Mouse (Mus musculus) liver, embryonic 11.5 days (tissue): ENCODE data around the gene Ddah1. TPM values are rescaled to one million over a fixed set of nuclear protein-coding genes. Genes with fewer than 3 reads are reported as not detected.
"Not testable (repeated sequence)": the region's sequence is repeated elsewhere in the genome, so short reads cannot be mapped to it uniquely, and the experiment has no call there.

Experiments used
- ATAC-seq: fragments of 200-750 bp; cut with Nextera tagmentation; replicated peaks from 2 replicates; pipeline ENCODE4 v1.8.0; 2017; ENCODE audit warnings: moderate number of reproducible peaks, mild to moderate bottlenecking, moderate TSS enrichment, moderate library complexity; ENCODE audit not compliant: low FRiP score
- DNase-seq: peaks from one replicate; pipeline ENCODE4 v3.0.0-alpha.2; 2017; ENCODE audit warnings: low spot score
- H3K27ac ChIP-seq: fragments of 300-500 bp; sonication (generic); 2 replicates; pipeline ENCODE4 v1.5.1; 2014; ENCODE audit warnings: mild to moderate bottlenecking, low read depth, low read length, control low read depth
- H3K27me3 ChIP-seq: fragments of 300-500 bp; sonication (generic); replicated peaks from 2 replicates; pipeline ENCODE4 v1.6.1; 2014; ENCODE audit warnings: low read length, mixed read lengths; ENCODE audit not compliant: control insufficient read depth, insufficient read depth
- H3K36me3 ChIP-seq: fragments of 300-500 bp; sonication (generic); 2 replicates; pipeline ENCODE4 v1.6.1; 2014; ENCODE audit warnings: mild to moderate bottlenecking, low read length, moderate library complexity, mixed read lengths; ENCODE audit not compliant: control insufficient read depth, insufficient read depth
- H3K4me1 ChIP-seq: fragments of 300-500 bp; sonication (generic); replicated peaks from 2 replicates; pipeline ENCODE4 v1.6.1; 2014; ENCODE audit warnings: low read length, mixed read lengths; ENCODE audit not compliant: control insufficient read depth, insufficient read depth
- H3K4me2 ChIP-seq: fragments of 300-500 bp; sonication (generic); 2 replicates; pipeline ENCODE4 v1.6.1; 2014; ENCODE audit warnings: mild to moderate bottlenecking, control low read depth, moderate library complexity
- H3K4me3 ChIP-seq: fragments of 300-500 bp; sonication (generic); 2 replicates; pipeline ENCODE4 v1.5.1; 2014; ENCODE audit warnings: low read depth, low read length, control low read depth
- H3K9ac ChIP-seq: fragments of 300-500 bp; sonication (generic); 2 replicates; pipeline ENCODE4 v1.6.1; 2014; ENCODE audit warnings: low read depth, low read length, control low read depth
- H3K9me3 ChIP-seq: fragments of 300-500 bp; sonication (generic); 2 replicates; pipeline ENCODE4 v1.6.1; 2016; ENCODE audit warnings: low read length, inconsistent platforms, mixed read lengths; ENCODE audit not compliant: control insufficient read depth
- WGBS: fragments of 180-500 bp; shearing (Covaris S2); extraction: QIAGEN DNeasy Blood & Tissue Kit; methylation state at CpG from one replicate; pipeline ENCODE4 v1.1.7; 2014; 5-methylcytosine and 5-hydroxymethylcytosine counted together
- polyA plus RNA-seq: library from polyadenylated mRNA; unstranded; fragments of >200 nt; fragmentation: Nextera tagmentation; extraction: Ambion mirVana; gene quantifications from 2 replicates; pipeline ENCODE4 v1.2.1, GENCODE M21; 2014

The Ddah1 gene
- polyA plus RNA-seq, 1 experiment from 2014 or later, result 50.2 TPM

- Histone ChIP-seq H3K4me3 (no peak overlapping the region), H3K4me2 (no peak overlapping the region), H3K27ac (no peak overlapping the region), H3K4me1 (no peaks in the 10 kb centered on the region), H3K27me3 (no peaks in the 10 kb centered on the region), H3K9me3 (no peaks in the 10 kb centered on the region), H3K36me3 (no peaks in the 10 kb centered on the region), H3K9ac (no peak overlapping the region)
- 50% methylated on average over 22 of the region's 22 CpGs for WGBS
- DNase-seq (peak; percentile 74), ATAC-seq (no peak)
These were observed 146.6 kb downstream of the Ddah1 start for GRCm38 (mm10) chr3:145904850-145905776.

- 86% methylated on average over 9 of the region's 9 CpGs for WGBS
- H3K4me3 ChIP-seq, result no peak overlapping the region
- no peak overlapping the region for H3K9ac ChIP-seq
- H3K4me2 ChIP-seq, result no peak overlapping the region
- H3K9me3 ChIP-seq, result no peaks in the 10 kb centered on the region
- no peaks in the 10 kb centered on the region for H3K27me3 ChIP-seq
- DNase-seq (no peak), ATAC-seq (no peak)
- H3K4me1 ChIP-seq, result no peaks in the 10 kb centered on the region
- no peak overlapping the region for H3K27ac ChIP-seq
- no peaks in the 10 kb centered on the region for H3K36me3 ChIP-seq
These were observed 148.1 kb downstream of the Ddah1 start for GRCm38 (mm10) chr3:145906582-145906981.

GRCm38 (mm10) chr3:145912512-145912911 is 154.0 kb downstream of the Ddah1 start:
- Histone ChIP-seq H3K27ac (no peak overlapping the region), H3K9ac (no peak overlapping the region), H3K27me3 (no peaks in the 10 kb centered on the region), H3K36me3 (no peaks in the 10 kb centered on the region), H3K4me2 (no peak overlapping the region), H3K4me1 (no peaks in the 10 kb centered on the region; the same call in 1 of the 2 replicates), H3K9me3 (no peaks in the 10 kb centered on the region), H3K4me3 (no peak overlapping the region)
- 72% methylated on average over 7 of the region's 7 CpGs for WGBS
- ATAC-seq (no peak), DNase-seq (no peak)

- H3K27me3 ChIP-seq, result no peaks in the 10 kb centered on the region
- DNase-seq, result no peak
- no peaks in the 10 kb centered on the region for H3K9me3 ChIP-seq
- H3K27ac ChIP-seq, result no peak overlapping the region
- no peak for ATAC-seq
- WGBS, result 75% methylated on average over 6 of the region's 6 CpGs
- no peak overlapping the region for H3K4me3 ChIP-seq
- no peak overlapping the region for H3K9ac ChIP-seq
- no peak overlapping the region for H3K4me2 ChIP-seq
- no peaks in the 10 kb centered on the region; the same call in 1 of the 2 replicates for H3K4me1 ChIP-seq
- no peaks in the 10 kb centered on the region for H3K36me3 ChIP-seq
These were observed 154.8 kb downstream of the Ddah1 start for GRCm38 (mm10) chr3:145913263-145913662.

- H3K27ac ChIP-seq, DNase-seq, H3K4me1 ChIP-seq, H3K4me2 ChIP-seq, H3K36me3 ChIP-seq, H3K9me3 ChIP-seq, H3K4me3 ChIP-seq, ATAC-seq, H3K27me3 ChIP-seq, H3K9ac ChIP-seq: not testable (repeated sequence)
- 71% methylated on average over 7 of the region's 7 CpGs for WGBS
These were observed 155.5 kb downstream of the Ddah1 start for GRCm38 (mm10) chr3:145913942-145914341.

- no peak overlapping the region for H3K4me2 ChIP-seq
- ATAC-seq (no peak), DNase-seq (no peak)
- no peaks in the 10 kb centered on the region for H3K36me3 ChIP-seq
- H3K9me3 ChIP-seq, result 0 out of 2 replicates have a peak, but pooled peaks cover 3% of the 10 kb centered on the region
- H3K27me3 ChIP-seq, result no peaks in the 10 kb centered on the region
- H3K9ac ChIP-seq, result no peak overlapping the region
- no peak overlapping the region for H3K27ac ChIP-seq
- 83% methylated on average over 5 of the region's 5 CpGs for WGBS
- H3K4me1 ChIP-seq, result no peaks in the 10 kb centered on the region; the same call in 1 of the 2 replicates
- H3K4me3 ChIP-seq, result no peak overlapping the region
These were observed 157.9 kb downstream of the Ddah1 start for GRCm38 (mm10) chr3:145916374-145916773.

- no peak overlapping the region for H3K4me2 ChIP-seq
- H3K4me1 ChIP-seq, result no peaks in the 10 kb centered on the region; the same call in 1 of the 2 replicates
- 0 out of 2 replicates have a peak, but pooled peaks cover 3% of the 10 kb centered on the region for H3K9me3 ChIP-seq
- H3K9ac ChIP-seq, result no peak overlapping the region
- H3K27me3 ChIP-seq, result no peaks in the 10 kb centered on the region
- H3K36me3 ChIP-seq, result no peaks in the 10 kb centered on the region
- 74% methylated on average over 4 of the region's 4 CpGs for WGBS
- H3K27ac ChIP-seq, result no peak overlapping the region
- no peak overlapping the region for H3K4me3 ChIP-seq
- ATAC-seq (no peak), DNase-seq (no peak)
These were observed 158.4 kb downstream of the Ddah1 start for GRCm38 (mm10) chr3:145916826-145917225.

- Histone ChIP-seq H3K27me3 (no peaks in the 10 kb centered on the region), H3K9ac (peak within 1 kb of the TSS; percentile 63), H3K36me3 (no peaks in the 10 kb centered on the region), H3K4me3 (peak within 1 kb of the TSS; percentile 44), H3K27ac (peak within 1 kb of the TSS; percentile 77), H3K9me3 (0 out of 2 replicates have a peak, but pooled peaks cover 3% of the 10 kb centered on the region), H3K4me2 (peak within 1 kb of the TSS; percentile 74), H3K4me1 (peaks cover 19% of the 10 kb centered on the region)
- DNase-seq, result no peak
- 39% methylated on average over 11 of the region's 11 CpGs for WGBS
- ATAC-seq, result no peak
These were observed 163.8 kb downstream of the Ddah1 start, which contains the start of gene Bcl10 for GRCm38 (mm10) chr3:145922019-145922854. Gene Bcl10, plus strand, starts transcription at chr3:145922804.
